Mouse (Mus musculus): ENCODE measurements at regions not wholly inside any gene's neighbourhood (a gene's known extent, or its start where the extent isn't known, plus 50 kb on each side); places are given as distances from the start of the nearest gene placed in this dataset.

DNA sequence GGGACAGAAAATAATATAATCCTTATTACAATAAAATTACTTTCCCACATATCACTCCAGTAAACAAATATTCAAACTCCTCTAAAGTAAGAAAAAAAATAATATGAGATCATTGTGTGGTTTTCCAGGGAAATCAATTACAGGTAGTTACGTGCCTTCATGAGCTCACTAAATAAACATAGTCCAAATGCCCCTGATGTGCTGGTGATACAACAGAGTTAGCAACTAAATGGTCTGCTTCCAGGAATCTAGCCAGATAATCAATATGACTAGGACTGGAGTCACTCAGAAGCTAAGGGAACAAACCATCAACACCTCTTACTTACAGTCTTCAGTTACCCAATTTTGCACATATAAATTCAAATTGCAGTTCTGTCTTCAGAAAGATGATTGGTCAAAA lies 267.2 kb downstream of the Basp1 start:
- H3K27me3 ChIP-seq: no peaks in the 10 kb centered on the region
- no peak overlapping the region for H3K27ac ChIP-seq (replicated peaks)
- H3K4me3 ChIP-seq: no peak overlapping the region
- WGBS: 89% methylated on average over 1 of the region's 1 CpGs
- H3K9ac ChIP-seq: no peak overlapping the region
- no peaks in the 10 kb centered on the region for H3K36me3 ChIP-seq
- H3K4me2 ChIP-seq: no peak overlapping the region
- no peaks in the 10 kb centered on the region for H3K9me3 ChIP-seq
- no peak for ATAC-seq (ENCODE audit: low read depth)
- no peaks in the 10 kb centered on the region for H3K4me1 ChIP-seq (replicated peaks)

DNA sequence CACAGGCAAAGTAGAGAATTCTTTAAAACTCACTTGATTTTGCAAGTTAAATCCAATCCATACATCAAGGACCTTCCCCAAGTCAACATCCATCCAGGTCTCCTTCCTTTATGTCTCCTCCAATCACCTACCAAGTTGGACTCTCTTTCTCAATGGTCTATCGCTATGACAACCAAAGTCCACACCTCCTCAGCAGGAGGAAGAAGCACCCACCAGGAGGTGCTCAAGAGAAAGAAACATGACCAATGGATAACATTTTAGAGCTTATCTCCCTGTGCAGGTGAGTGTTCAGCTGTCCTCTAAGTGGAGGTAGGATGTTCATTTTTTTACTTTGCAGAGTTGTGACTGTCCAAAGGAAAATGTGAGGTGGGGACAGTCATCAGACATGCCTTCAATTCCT lies 269.3 kb downstream of the Basp1 start:
- ATAC-seq (ENCODE audit: low read depth): no peak
- Histone ChIP-seq H3K27me3 (no peaks in the 10 kb centered on the region), H3K27ac (replicated peaks) (no peak overlapping the region), H3K9ac (no peak overlapping the region), H3K9me3 (no peaks in the 10 kb centered on the region), H3K4me1 (replicated peaks) (peaks cover 9% of the 10 kb centered on the region), H3K4me3 (no peak overlapping the region), H3K36me3 (no peaks in the 10 kb centered on the region), H3K4me2 (no peak overlapping the region)
- WGBS: 61% methylated on average over 1 of the region's 1 CpGs

- no peaks in the 10 kb centered on the region for H3K36me3 ChIP-seq
- 70% methylated on average over 9 of the region's 9 CpGs for WGBS
Observed at GRCm38 (mm10) chr15:25140389-25141181, 273.0 kb downstream of the Basp1 start.

GRCm38 (mm10) chr15:25137091-25137490 lies 276.5 kb downstream of the Basp1 start:
- Histone ChIP-seq H3K4me2 (no peak overlapping the region), H3K4me1 (replicated peaks) (peaks cover 9% of the 10 kb centered on the region), H3K9me3 (no peaks in the 10 kb centered on the region), H3K27ac (replicated peaks) (no peak overlapping the region), H3K4me3 (no peak overlapping the region), H3K9ac (no peak overlapping the region), H3K36me3 (no peaks in the 10 kb centered on the region), H3K27me3 (peaks cover 9% of the 10 kb centered on the region)
- WGBS: 11% methylated on average over 3 of the region's 3 CpGs
- ATAC-seq (ENCODE audit: low read depth): no peak; the same call in 1 of the 2 replicates

More at GRCm38 (mm10) chr15:25140389-25141181, 273.0 kb downstream of the Basp1 start:
- ATAC-seq (ENCODE audit: low read depth): 0 out of 2 replicates have a peak, but pooled peaks have one; percentile 56
- Histone ChIP-seq H3K27ac (replicated peaks) (no peak overlapping the region), H3K4me2 (no peak overlapping the region), H3K9ac (no peak overlapping the region), H3K27me3 (peaks cover 5% of the 10 kb centered on the region), H3K9me3 (no peaks in the 10 kb centered on the region), H3K4me1 (replicated peaks) (peaks cover 9% of the 10 kb centered on the region), H3K4me3 (no peak overlapping the region)

DNA sequence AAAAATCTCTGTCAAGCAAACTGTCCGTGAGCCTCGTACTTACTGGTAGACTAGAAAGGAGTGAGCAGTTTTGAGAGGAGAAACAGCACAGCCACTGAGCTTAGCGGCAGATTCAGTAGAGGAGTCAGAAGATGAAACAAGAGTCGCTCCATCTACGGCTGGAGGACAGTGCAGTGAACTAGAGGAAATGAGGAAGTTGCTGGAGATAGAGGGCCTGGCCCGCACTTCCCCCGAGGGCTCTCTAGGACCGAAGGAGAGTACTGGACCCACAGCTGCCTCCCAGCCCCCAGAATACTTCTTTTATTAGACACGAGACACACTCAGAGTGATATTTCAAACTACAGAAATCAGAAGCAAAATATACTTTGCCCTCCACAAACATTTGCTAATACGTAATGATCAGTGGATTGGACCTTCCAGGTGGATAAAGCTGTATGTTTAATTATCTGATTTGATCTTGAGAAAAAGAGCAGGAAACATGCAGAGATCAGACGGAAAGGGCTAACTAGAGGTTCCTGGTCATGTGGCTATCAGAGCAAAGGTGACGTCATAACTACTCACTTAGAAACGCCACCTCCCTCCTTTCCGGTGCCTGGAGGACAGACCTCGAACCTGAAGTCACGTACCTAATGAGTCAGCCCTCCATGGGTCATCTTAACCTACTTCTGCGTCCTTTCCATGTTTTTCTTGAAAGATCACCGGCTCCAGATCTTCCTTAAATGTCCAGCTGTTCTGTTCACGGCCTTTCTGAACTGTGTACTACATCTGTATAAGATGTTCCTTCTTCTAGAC lies 277.9 kb downstream of the Basp1 start:
- no peaks in the 10 kb centered on the region for H3K36me3 ChIP-seq
- no peak for ATAC-seq (ENCODE audit: low read depth)
- WGBS: 86% methylated on average over 19 of the region's 19 CpGs

DNA sequence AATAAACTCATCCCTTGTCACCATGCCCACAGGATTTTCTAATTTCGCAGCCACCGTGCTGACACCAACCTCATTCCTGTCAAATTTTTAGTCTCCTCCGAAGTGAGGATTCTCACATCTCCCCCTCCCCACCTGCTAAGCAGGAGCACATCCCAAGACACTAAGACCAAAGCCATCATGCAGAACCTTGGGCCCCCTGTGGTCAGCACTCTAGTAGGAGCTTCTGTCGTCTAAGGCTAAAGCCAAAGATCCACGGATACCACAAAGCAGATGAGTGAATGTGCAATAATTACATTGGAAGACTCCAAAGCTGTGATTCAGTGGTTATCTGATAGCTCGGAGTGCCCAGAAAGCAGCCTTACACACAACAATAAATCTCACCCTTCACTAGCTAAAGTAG lies 283.5 kb downstream of the Basp1 start:
- H3K27me3 ChIP-seq: 0 out of 2 replicates have a peak, but pooled peaks cover 5% of the 10 kb centered on the region
- H3K27ac ChIP-seq (replicated peaks): no peak overlapping the region
- H3K9me3 ChIP-seq: no peaks in the 10 kb centered on the region
- ATAC-seq (ENCODE audit: low read depth): no peak
- no peak overlapping the region for H3K9ac ChIP-seq
- 58% methylated on average over 6 of the region's 6 CpGs for WGBS
- H3K36me3 ChIP-seq: no peaks in the 10 kb centered on the region
- H3K4me1 ChIP-seq (replicated peaks): peaks cover 4% of the 10 kb centered on the region; the same call in 1 of the 2 replicates
- H3K4me3 ChIP-seq: no peak overlapping the region
- H3K4me2 ChIP-seq: no peak overlapping the region

More for the DNA sequence above, 277.9 kb downstream of the Basp1 start:
- no peaks in the 10 kb centered on the region for H3K9me3 ChIP-seq
- no peak overlapping the region for H3K9ac ChIP-seq
- peaks cover 9% of the 10 kb centered on the region for H3K27me3 ChIP-seq
- H3K4me3 ChIP-seq: no peak overlapping the region
- H3K4me1 ChIP-seq (replicated peaks): peaks cover 3% of the 10 kb centered on the region; the same call in 1 of the 2 replicates
- no peak overlapping the region for H3K4me2 ChIP-seq
- H3K27ac ChIP-seq (replicated peaks): no peak overlapping the region

DNA sequence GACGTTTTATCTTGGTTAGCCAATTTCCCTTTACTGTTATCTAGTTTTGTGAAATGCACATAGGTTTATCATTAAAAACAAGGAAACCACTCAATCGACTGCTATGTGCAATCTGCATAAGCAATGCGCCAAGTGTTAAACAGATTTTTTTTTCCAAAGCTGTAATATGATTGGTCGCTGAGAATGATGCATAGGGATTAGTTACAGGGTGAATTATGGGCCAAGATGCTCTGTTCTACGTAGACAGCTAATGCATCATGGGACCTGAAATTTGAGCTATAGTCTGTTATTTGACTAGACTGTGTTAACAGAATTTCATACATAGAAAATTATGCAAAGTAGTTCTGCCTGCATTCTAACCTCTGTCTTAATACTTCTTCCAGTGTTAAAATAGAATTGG lies 284.0 kb downstream of the Basp1 start:
- Histone ChIP-seq H3K4me1 (replicated peaks) (peaks cover 4% of the 10 kb centered on the region; the same call in 1 of the 2 replicates), H3K4me3 (no peak overlapping the region), H3K27me3 (0 out of 2 replicates have a peak, but pooled peaks cover under 1% of the 10 kb centered on the region), H3K36me3 (no peaks in the 10 kb centered on the region), H3K9ac (no peak overlapping the region), H3K4me2 (no peak overlapping the region), H3K9me3 (no peaks in the 10 kb centered on the region), H3K27ac (replicated peaks) (no peak overlapping the region)
- WGBS: 65% methylated on average over 5 of the region's 5 CpGs
- ATAC-seq (ENCODE audit: low read depth): no peak

DNA sequence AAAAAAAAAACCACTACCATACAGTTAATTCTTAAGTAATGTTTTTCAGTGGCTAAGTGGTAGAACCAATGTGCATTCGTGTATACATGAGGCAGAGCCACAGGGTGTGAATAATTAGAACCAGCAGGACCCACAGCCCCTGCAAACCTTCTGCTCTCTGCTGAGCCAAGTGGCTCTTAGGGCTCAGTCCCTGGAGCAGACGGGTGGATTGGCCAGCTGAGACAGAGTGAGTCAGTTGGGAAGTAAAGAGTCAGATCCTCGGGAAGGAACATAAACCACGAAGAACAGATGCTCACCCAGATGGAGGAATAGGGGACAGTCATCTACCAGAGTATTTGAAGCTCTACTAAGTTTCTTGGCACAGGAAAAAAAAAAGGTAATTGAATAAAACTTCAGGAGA lies 293.1 kb downstream of the Basp1 start:
- Histone ChIP-seq H3K27me3 (no peaks in the 10 kb centered on the region), H3K36me3 (no peaks in the 10 kb centered on the region), H3K27ac (replicated peaks) (no peak overlapping the region), H3K9me3 (no peaks in the 10 kb centered on the region), H3K9ac (no peak overlapping the region), H3K4me1 (replicated peaks) (peaks cover 11% of the 10 kb centered on the region), H3K4me2 (no peak overlapping the region), H3K4me3 (no peak overlapping the region)
- 29% methylated on average over 4 of the region's 4 CpGs for WGBS
- ATAC-seq (ENCODE audit: low read depth): no peak

DNA sequence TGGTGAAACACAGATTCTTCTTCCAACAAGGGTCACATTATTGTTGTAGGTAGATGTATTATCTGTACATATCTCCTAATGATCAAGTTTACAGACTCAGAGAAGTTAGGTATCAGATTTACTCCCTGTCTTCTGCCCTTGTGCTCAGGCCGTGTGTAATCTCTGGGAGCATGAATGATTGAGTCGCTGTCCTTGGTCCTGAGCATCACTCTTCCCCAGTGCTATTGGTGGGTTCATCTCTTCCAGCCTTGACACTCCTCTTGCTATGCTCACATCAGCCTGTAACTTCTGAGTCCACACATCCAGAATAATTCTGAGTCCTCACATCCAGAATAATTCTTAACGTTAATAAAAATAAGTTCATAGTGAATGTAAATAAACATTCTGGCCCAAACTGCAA lies 295.6 kb downstream of the Basp1 start:
- Histone ChIP-seq H3K36me3 (no peaks in the 10 kb centered on the region), H3K4me3 (no peak overlapping the region), H3K4me1 (replicated peaks) (peaks cover 11% of the 10 kb centered on the region), H3K27me3 (no peaks in the 10 kb centered on the region), H3K4me2 (no peak overlapping the region), H3K27ac (replicated peaks) (no peak overlapping the region), H3K9ac (no peak overlapping the region), H3K9me3 (no peaks in the 10 kb centered on the region)
- no peak for ATAC-seq (ENCODE audit: low read depth)
- WGBS: 43% methylated on average over 3 of the region's 3 CpGs

- H3K9me3 ChIP-seq: no peaks in the 10 kb centered on the region
- no peak overlapping the region for H3K4me3 ChIP-seq
- no peak overlapping the region for H3K9ac ChIP-seq
- H3K4me1 ChIP-seq (replicated peaks): no peaks in the 10 kb centered on the region
- ATAC-seq (ENCODE audit: low read depth): no peak
- H3K27ac ChIP-seq (replicated peaks): no peak overlapping the region
- WGBS: 56% methylated on average over 5 of the region's 5 CpGs
- H3K36me3 ChIP-seq: no peaks in the 10 kb centered on the region
- H3K27me3 ChIP-seq: no peaks in the 10 kb centered on the region
- H3K4me2 ChIP-seq: no peak overlapping the region
Observed at GRCm38 (mm10) chr15:25102727-25103126, 310.8 kb downstream of the Basp1 start.

- Histone ChIP-seq H3K36me3 (no peaks in the 10 kb centered on the region), H3K9me3 (no peaks in the 10 kb centered on the region), H3K4me2 (no peak overlapping the region), H3K27ac (replicated peaks) (peak overlapping the region; percentile 43; the same call in 1 of the 2 replicates), H3K9ac (no peak overlapping the region), H3K4me3 (no peak overlapping the region), H3K27me3 (no peaks in the 10 kb centered on the region), H3K4me1 (replicated peaks) (peaks cover 5% of the 10 kb centered on the region)
- 19% methylated on average over 6 of the region's 6 CpGs for WGBS
- ATAC-seq (ENCODE audit: low read depth): peak; percentile 56; the same call in 1 of the 2 replicates
Observed at GRCm38 (mm10) chr15:25093758-25094157, 319.8 kb downstream of the Basp1 start.

DNA sequence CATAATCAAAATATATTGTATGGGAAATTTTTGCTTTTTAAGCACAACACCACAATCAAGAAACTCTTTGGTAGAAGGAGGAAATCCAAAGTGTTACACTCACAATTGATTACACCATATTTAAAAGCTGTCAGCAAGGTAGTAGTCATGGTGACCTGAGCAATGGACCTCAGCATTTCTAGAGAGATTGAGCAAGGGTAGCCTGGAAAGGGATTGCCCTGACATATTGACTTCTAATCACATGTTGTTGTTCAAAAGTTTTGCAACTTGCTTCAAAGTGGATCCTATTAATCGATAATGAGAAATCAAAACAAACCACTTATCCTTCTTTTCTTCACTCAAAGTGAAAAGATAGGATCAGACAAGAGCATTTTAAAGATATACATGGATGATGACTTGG lies 343.9 kb downstream of the Basp1 start:
- ATAC-seq (ENCODE audit: low read depth): no peak
- H3K9ac ChIP-seq: no peak overlapping the region
- no peak overlapping the region for H3K4me2 ChIP-seq
- WGBS: 97% methylated on average over 1 of the region's 1 CpGs
- H3K27ac ChIP-seq (replicated peaks): no peak overlapping the region
- H3K27me3 ChIP-seq: no peaks in the 10 kb centered on the region
- no peaks in the 10 kb centered on the region for H3K36me3 ChIP-seq
- no peaks in the 10 kb centered on the region for H3K9me3 ChIP-seq
- H3K4me1 ChIP-seq (replicated peaks): no peaks in the 10 kb centered on the region
- no peak overlapping the region for H3K4me3 ChIP-seq
